ENCODE assay signal across 23 mouse cellular contexts in the genomic region with DNA sequence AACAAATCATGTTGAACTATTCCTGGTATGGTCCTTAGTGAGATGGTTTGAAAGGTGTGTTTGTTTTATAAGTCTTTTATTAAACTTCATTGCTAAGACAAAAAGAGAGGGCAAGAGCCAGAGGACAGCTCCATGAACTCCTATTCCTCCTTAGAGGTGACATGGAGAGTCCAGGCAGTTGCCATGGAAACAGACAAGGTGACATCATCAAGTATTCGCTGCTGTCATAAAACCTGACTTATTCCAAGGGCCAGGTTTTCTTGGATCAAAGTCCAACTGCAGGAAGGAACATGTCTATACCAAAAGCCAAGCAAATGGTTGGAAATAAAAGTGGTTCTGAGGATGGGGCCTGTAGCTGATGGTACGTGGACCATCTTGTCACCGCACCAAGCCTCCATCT.
DNase-seq lines count a peak whose midpoint lies in the region; ATAC-seq and TF ChIP-seq lines count a peak whose summit lies in the region.
"Had no signal": no experiment of that assay in that cellular context is flagged by ENCODE, and none has a peak within 500 bp of the region (broad histone marks: within the 10 kb centered on the region; RNA-seq: fewer than 3 reads in every experiment).

No protein-coding gene starts in this region.

- no peaks in the 10 kb centered on the region for H3K27me3 ChIP-seq in kidney, adult 2 months (replicated peaks; ENCODE audit: control insufficient read depth, insufficient read depth, low read length)
- no peaks in the 10 kb centered on the region for H3K27me3 ChIP-seq in intestine, embryonic 16.5 days (replicated peaks; ENCODE audit: control insufficient read depth, insufficient read depth, low read length)
- H3K27me3 ChIP-seq: forebrain, embryonic 13.5 days; hindbrain, embryonic 12.5 days; hindbrain, embryonic 15.5 days; Patski had no signal

- ATAC-seq in intestine, embryonic 16.5 days: peak; percentile 64
- ATAC-seq: forebrain, embryonic 13.5 days; forebrain, embryonic 16.5 days; Patski had no signal

- 88% methylated on average over 3 of the region's 3 CpGs for WGBS in kidney, adult 2 months
- WGBS in intestine, embryonic 16.5 days: 89% methylated on average over 3 of the region's 3 CpGs

- peak; percentile 11 for DNase-seq in kidney, adult 2 months
- no peak for DNase-seq in kidney, postnatal 25 days
- DNase-seq in ZHBTc4 (ENCODE audit: low read depth, low spot score): peak; percentile 21
- no peak for DNase-seq in cerebellum, adult 9-11 months
- DNase-seq in frontal cortex, postnatal 10 days (ENCODE audit: low spot score in 2 of 2): no peak
- DNase-seq: adrenal gland, adult 2 months; adrenal gland, postnatal 14 days; cerebellum, adult 11-12 months; cerebellum, adult 8-10 months; cerebellum, postnatal 14 days; gastrocnemius, adult 2 months; gastrocnemius, postnatal 14 days; heart, adult 11 months; kidney, adult 11 months had no signal

- H3K27ac ChIP-seq in kidney, adult 2 months (ENCODE audit: insufficient read depth, low read depth, low read length): no peak overlapping the region
- H3K27ac ChIP-seq in intestine, embryonic 16.5 days (ENCODE audit: low read length): no peak overlapping the region
- H3K27ac ChIP-seq: forebrain, embryonic 10.5 days; forebrain, embryonic 13.5 days; gastrocnemius, adult 2 months; hindbrain, embryonic 12.5 days; hindbrain, embryonic 15.5 days had no signal

- H3K4me1 ChIP-seq in kidney, adult 2 months (ENCODE audit: control insufficient read depth, insufficient read depth, low read length): no peaks in the 10 kb centered on the region
- no peaks in the 10 kb centered on the region for H3K4me1 ChIP-seq in intestine, embryonic 16.5 days (ENCODE audit: control insufficient read depth, insufficient read depth, low read length)
- H3K4me1 ChIP-seq: forebrain, embryonic 10.5 days; forebrain, embryonic 13.5 days; hindbrain, embryonic 12.5 days; hindbrain, embryonic 15.5 days had no signal

- no peak overlapping the region for H3K4me3 ChIP-seq in kidney, adult 2 months (ENCODE audit: insufficient read depth, low read depth, low read length)
- H3K4me3 ChIP-seq in intestine, embryonic 16.5 days (ENCODE audit: low read length): no peak overlapping the region
- H3K4me3 ChIP-seq: forebrain, embryonic 10.5 days; forebrain, embryonic 13.5 days; gastrocnemius, adult 2 months; hindbrain, embryonic 12.5 days; hindbrain, embryonic 15.5 days had no signal

- H3K36me3 ChIP-seq in kidney, adult 2 months (ENCODE audit: control insufficient read depth, insufficient read depth, low read length): no peaks in the 10 kb centered on the region
- no peaks in the 10 kb centered on the region for H3K36me3 ChIP-seq in intestine, embryonic 16.5 days (ENCODE audit: control insufficient read depth, insufficient read depth, low read length)
- H3K36me3 ChIP-seq: forebrain, embryonic 10.5 days; G1E; hindbrain, embryonic 12.5 days; hindbrain, embryonic 15.5 days had no signal

- H3K4me2 ChIP-seq in intestine, embryonic 16.5 days (ENCODE audit: low read depth, low read length): no peak overlapping the region
- H3K4me2 ChIP-seq: forebrain, embryonic 13.5 days; heart, embryonic 11.5 days; hindbrain, embryonic 12.5 days; hindbrain, embryonic 15.5 days had no signal

- H3K9ac ChIP-seq in intestine, embryonic 16.5 days (ENCODE audit: low read depth, low read length): no peak overlapping the region
- H3K9ac ChIP-seq: forebrain, embryonic 13.5 days; hindbrain, embryonic 12.5 days; hindbrain, embryonic 15.5 days had no signal

- no peak for TF ChIP-seq CTCF in kidney, adult 2 months (conservative IDR thresholded peaks at IDR 0.05; ENCODE audit: insufficient read depth, insufficient read length, low read depth, low read length)

- TF ChIP-seq POLR2A in kidney, adult 2 months (IDR thresholded peaks at IDR 0.05; ENCODE audit: low read depth, low read length): no peak

- no peaks in the 10 kb centered on the region for H3K9me3 ChIP-seq in intestine, embryonic 16.5 days (ENCODE audit: control insufficient read depth, low read length)
- H3K9me3 ChIP-seq: forebrain, embryonic 10.5 days; forebrain, embryonic 13.5 days; hindbrain, embryonic 12.5 days; hindbrain, embryonic 15.5 days had no signal

Comparison
In these comparisons a context has a peak if more than half of its experiments do, and no peak if none do; other contexts are left out.
1. DNase-seq: peak in kidney, adult 2 months (single experiment) and ZHBTc4 (single experiment); none in kidney, postnatal 25 days (0 of 2), cerebellum, adult 9-11 months (single experiment) and frontal cortex, postnatal 10 days (0 of 2).